Mouse (Mus musculus) layer of hippocampus, postnatal 25 days (tissue): ENCODE measurements around the gene Fscn2. TPM values are rescaled to one million over a fixed set of nuclear protein-coding genes. Genes with fewer than 3 reads are reported as not detected.
"Not testable (repeated sequence)": the region's sequence is repeated elsewhere in the genome, so short reads cannot be mapped to it uniquely, and the experiment has no call there.

Experiments
- DNase-seq, 2 experiments: peaks; one replicate each; pipeline ENCODE4 v3.0.0; 2022; ENCODE audit warnings: mixed read lengths in 2 of 2, low spot score in 1 of 2; ENCODE audit errors: extremely low spot score in 1 of 2
- microRNA-seq, 2 experiments: library from miRNA; unstranded; fragments of <30 nt; microRNA quantifications; one replicate each; pipeline ENCODE4 v1.2.0; 2021
- total RNA-seq, 2 experiments: library from RNA; stranded (reverse); gene quantifications; 2 replicates each; pipeline ENCODE4 v1.2.3; 2021

Fscn2 gene
- total RNA-seq, 2 experiments from 2014 or later = 0.89 TPM; not detected in 1

- DNase-seq = no peak
Measured at GRCm38 (mm10) chr11:120387157-120387556, 25.8 kb downstream of the Fscn2 start.

DNA sequence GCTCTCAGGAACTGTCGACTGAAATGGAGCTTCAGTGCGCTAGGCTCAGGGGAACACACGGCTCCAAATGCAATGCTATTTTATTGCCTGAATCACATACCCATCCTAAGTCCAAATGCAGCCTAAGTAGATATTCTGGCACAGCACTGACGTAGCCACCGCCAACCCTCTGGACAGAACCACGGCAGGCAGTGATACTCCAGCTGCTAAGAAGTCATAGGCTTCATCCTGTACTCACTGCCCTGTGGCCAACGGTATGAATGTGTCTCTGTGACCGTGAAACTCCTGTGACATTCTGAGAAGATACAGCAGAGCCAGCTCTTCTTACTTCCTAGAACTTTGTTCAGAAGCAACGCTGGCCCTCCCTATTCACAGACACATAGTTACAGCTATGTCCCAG is 27.2 kb downstream of the Fscn2 start:
- DNase-seq = no peak

GRCm38 (mm10) chr11:120395661-120396060 is 34.3 kb downstream of the Fscn2 start:
- DNase-seq = no peak

DNA sequence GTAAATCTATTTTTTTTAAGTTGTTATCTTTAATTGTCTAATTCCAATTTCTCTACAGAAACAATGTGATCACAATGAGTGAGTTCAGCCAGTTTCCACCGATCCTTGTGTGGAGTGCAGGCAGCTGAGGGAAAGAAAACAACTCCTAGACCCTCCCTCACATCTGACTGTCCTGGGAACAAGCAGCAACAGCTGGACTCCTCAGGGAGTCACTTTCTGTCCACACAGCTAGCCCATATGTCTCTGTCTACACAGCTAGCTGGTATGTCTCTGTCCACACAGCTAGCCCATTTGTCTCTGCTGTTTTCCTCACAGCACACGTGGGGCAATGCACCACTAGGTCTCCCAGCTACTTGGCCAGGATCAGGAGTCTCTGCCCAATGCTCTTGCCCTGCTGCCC is 36.3 kb downstream of the Fscn2 start:
- DNase-seq = no peak

DNA sequence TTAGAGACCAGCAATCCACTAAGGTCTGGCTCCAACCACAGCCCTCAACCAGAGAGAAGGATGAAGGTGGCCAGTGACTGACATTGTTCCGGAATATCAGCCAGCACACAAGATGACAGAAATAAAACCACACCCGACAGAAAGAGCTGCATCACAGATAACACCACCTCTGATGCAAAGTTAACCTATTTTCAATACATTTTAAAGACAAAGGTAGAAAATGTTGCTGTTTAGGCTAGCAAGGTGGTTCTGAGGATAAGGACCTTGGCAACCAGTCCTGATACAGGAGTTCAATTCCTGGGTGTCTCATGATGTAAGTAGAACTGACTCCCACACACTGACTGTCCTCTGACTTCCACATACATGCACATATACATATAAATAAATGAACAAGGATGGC is 38.0 kb downstream of the Fscn2 start:
- DNase-seq = no peak

GRCm38 (mm10) chr11:120404814-120405213 is 43.5 kb downstream of the Fscn2 start:
- no peak for DNase-seq

GRCm38 (mm10) chr11:120405867-120406266 is 44.5 kb downstream of the Fscn2 start:
- no peak for DNase-seq

GRCm38 (mm10) chr11:120406445-120406844 is 45.1 kb downstream of the Fscn2 start:
- no peak for DNase-seq

GRCm38 (mm10) chr11:120413621-120414020 is 52.3 kb downstream of the Fscn2 start:
- DNase-seq = not testable (repeated sequence)

Small RNA genes within 50 kb of the gene (microRNA-seq; reads per million reads assigned to microRNA genes)
- gene Gm23419 (0 reads per million in 2 experiments), gene Mir6935 (0.80 to 2.8 reads per million in 2 experiments)

Other genes with a start within 250 kb of the Fscn2 start
- 10 to 100 TPM; 85.3 to 88.5 TPM for gene Slc38a10, start 210.2 kb upstream of the Fscn2 start, total RNA-seq
- 10 to 100 TPM; 17.7 to 22.6 TPM for gene Bahcc1, start 128.6 kb upstream of the Fscn2 start, total RNA-seq
- gene Actg1, start 13.0 kb upstream of the Fscn2 start, total RNA-seq = 1,000 to 10,000 TPM; 1,451 to 1,562 TPM
- 10 to 100 TPM; 16.2 to 17.1 TPM for gene Faap100, start 17.2 kb downstream of the Fscn2 start, total RNA-seq
- gene Nploc4, start 76.2 kb downstream of the Fscn2 start, total RNA-seq = 10 to 100 TPM; 62.4 to 63.0 TPM
- 1 to 10 TPM in 1 of 2 experiments, under 1 TPM in 1; 0.32 to 6.8 TPM for gene Tspan10, start 81.1 kb downstream of the Fscn2 start, total RNA-seq
- under 1 TPM; 0.56 to 0.59 TPM for gene Pde6g, start 92.0 kb downstream of the Fscn2 start, total RNA-seq
- gene Oxld1, start 96.5 kb downstream of the Fscn2 start, total RNA-seq = 10 to 100 TPM; 15.5 to 16.2 TPM
- gene Ccdc137, start 96.6 kb downstream of the Fscn2 start, total RNA-seq = 10 to 100 TPM; 23.6 to 26.8 TPM
- gene Arl16, start 106.1 kb downstream of the Fscn2 start, total RNA-seq = 10 to 100 TPM; 50.8 to 53.8 TPM
- gene Mrpl12, start 123.1 kb downstream of the Fscn2 start, total RNA-seq = 10 to 100 TPM; 60.9 to 72.0 TPM
- 10 to 100 TPM; 18.1 to 22.4 TPM for gene Slc25a10, start 130.3 kb downstream of the Fscn2 start, total RNA-seq
- under 1 TPM; 0.15 to 0.19 TPM for gene Gcgr, start 169.2 kb downstream of the Fscn2 start, total RNA-seq
- gene Mcrip1, start 188.2 kb downstream of the Fscn2 start, total RNA-seq = 10 to 100 TPM; 86.1 to 86.5 TPM
- not detected for gene Ppp1r27, start 189.6 kb downstream of the Fscn2 start, total RNA-seq
- 100 to 1,000 TPM; 127 to 136 TPM for gene P4hb, start 211.7 kb downstream of the Fscn2 start, total RNA-seq
- gene Arhgdia, start 220.1 kb downstream of the Fscn2 start, total RNA-seq = 100 to 1,000 TPM; 306 to 324 TPM
- gene Alyref, start 236.8 kb downstream of the Fscn2 start, total RNA-seq = 10 to 100 TPM; 61.7 to 67.4 TPM
- gene Anapc11, start 236.9 kb downstream of the Fscn2 start, total RNA-seq = 100 to 1,000 TPM in 1 of 2 experiments, 10 to 100 TPM in 1; 87.2 to 109 TPM
- 1 to 10 TPM; 2.1 to 2.9 TPM for gene Npb, start 246.9 kb downstream of the Fscn2 start, total RNA-seq